In genomic region chr3:139729248-139729647, GRCm38 (mm10) we compare ENCODE assay signal across 23 mouse cellular contexts.
A peak's percentile ranks its signal among the peaks of the same experiment; 100 is the strongest.
DNase-seq lines count a peak whose midpoint lies in the region; ATAC-seq and TF ChIP-seq lines count a peak whose summit lies in the region.
"Had no signal": no experiment of that assay in that cellular context is flagged by ENCODE, and none has a peak within 500 bp of the region (broad histone marks: within the 10 kb centered on the region; RNA-seq: fewer than 3 reads in every experiment).

No protein-coding gene starts in this region.

- H3K4me3 ChIP-seq in kidney, embryonic 16.5 days (ENCODE audit: low read length) = no peak overlapping the region
- H3K4me3 ChIP-seq in kidney, adult 2 months (ENCODE audit: insufficient read depth, low read depth, low read length) = no peak overlapping the region
- H3K4me3 ChIP-seq in neural tube, embryonic 12.5 days = no peak overlapping the region
- H3K4me3 ChIP-seq: embryonic facial prominence, embryonic 15.5 days; erythroblast, embryonic 14.5 days; forebrain, embryonic 10.5 days; gastrocnemius, adult 2 months; heart, embryonic 12.5 days; hindbrain, embryonic 10.5 days had no signal

- H3K9me3 ChIP-seq in kidney, embryonic 16.5 days (ENCODE audit: low read length) = no peaks in the 10 kb centered on the region
- 0 out of 2 replicates have a peak, but pooled peaks cover 7% of the 10 kb centered on the region for H3K9me3 ChIP-seq in neural tube, embryonic 12.5 days
- H3K9me3 ChIP-seq: embryonic facial prominence, embryonic 15.5 days; forebrain, embryonic 10.5 days; G1E; heart, embryonic 12.5 days; hindbrain, embryonic 10.5 days had no signal

- H3K27ac ChIP-seq in kidney, embryonic 16.5 days (ENCODE audit: low read length) = no peak overlapping the region
- H3K27ac ChIP-seq in kidney, adult 2 months (ENCODE audit: insufficient read depth, low read depth, low read length) = no peak overlapping the region
- H3K27ac ChIP-seq in neural tube, embryonic 12.5 days = no peak overlapping the region
- H3K27ac ChIP-seq: embryonic facial prominence, embryonic 15.5 days; forebrain, embryonic 10.5 days; gastrocnemius, adult 2 months; hindbrain, embryonic 10.5 days; hindbrain, embryonic 14.5 days had no signal

- no peak overlapping the region for H3K9ac ChIP-seq in kidney, embryonic 16.5 days (replicated peaks; ENCODE audit: low read length)
- no peak overlapping the region for H3K9ac ChIP-seq in neural tube, embryonic 12.5 days
- H3K9ac ChIP-seq: embryonic facial prominence, embryonic 15.5 days; heart, embryonic 12.5 days; hindbrain, embryonic 14.5 days had no signal

- peak; percentile 59; the same call in 1 of the 2 replicates for ATAC-seq in kidney, embryonic 16.5 days (ENCODE audit: low FRiP score, low TSS enrichment)
- peak; percentile 71 for ATAC-seq in neural tube, embryonic 12.5 days (ENCODE audit: low FRiP score, low read depth)
- ATAC-seq: CD4-positive, CD25-positive, alpha-beta regulatory T cell, adult 4 months; forebrain, embryonic 14.5 days had no signal

- TF ChIP-seq CTCF in kidney, adult 2 months (conservative IDR thresholded peaks at IDR 0.05; ENCODE audit: insufficient read depth, insufficient read length, low read depth, low read length) = no peak

- no peak for TF ChIP-seq POLR2A in kidney, adult 2 months (IDR thresholded peaks at IDR 0.05; ENCODE audit: low read depth, low read length)

- no peaks in the 10 kb centered on the region for H3K4me1 ChIP-seq in kidney, embryonic 16.5 days (ENCODE audit: insufficient read depth, low read length)
- H3K4me1 ChIP-seq in kidney, adult 2 months (ENCODE audit: control insufficient read depth, insufficient read depth, low read length) = no peaks in the 10 kb centered on the region
- no peaks in the 10 kb centered on the region for H3K4me1 ChIP-seq in neural tube, embryonic 12.5 days
- H3K4me1 ChIP-seq: embryonic facial prominence, embryonic 15.5 days; forebrain, embryonic 10.5 days; heart, embryonic 12.5 days; hindbrain, embryonic 10.5 days had no signal

- H3K27me3 ChIP-seq in kidney, embryonic 16.5 days (ENCODE audit: insufficient read depth, low read length) = no peaks in the 10 kb centered on the region
- H3K27me3 ChIP-seq in kidney, adult 2 months (replicated peaks; ENCODE audit: control insufficient read depth, insufficient read depth, low read length) = no peaks in the 10 kb centered on the region
- H3K27me3 ChIP-seq in neural tube, embryonic 12.5 days (replicated peaks) = no peaks in the 10 kb centered on the region
- H3K27me3 ChIP-seq: embryonic facial prominence, embryonic 15.5 days; heart, embryonic 12.5 days had no signal

- no peak overlapping the region for H3K4me2 ChIP-seq in kidney, embryonic 16.5 days (replicated peaks; ENCODE audit: low read depth, low read length)
- no peak overlapping the region for H3K4me2 ChIP-seq in neural tube, embryonic 12.5 days (replicated peaks)
- H3K4me2 ChIP-seq: embryonic facial prominence, embryonic 15.5 days; heart, embryonic 12.5 days; hindbrain, embryonic 14.5 days had no signal

- peak; percentile 12 for DNase-seq in embryo, embryonic 10.5 days (ENCODE audit: low spot score)
- no peak for DNase-seq in embryo, embryonic 10 days (ENCODE audit: low spot score)
- DNase-seq in kidney, adult 2 months = no peak
- no peak for DNase-seq in neural tube, embryonic 10.5 days (ENCODE audit: extremely low spot score, low spot score)
- no peak for DNase-seq in adrenal gland, postnatal 36 days
- DNase-seq: adrenal gland, adult 8-10 months; B cell, adult 2 months; cerebellum, adult 11 months; cerebellum, adult 8-10 months; cerebellum, postnatal 14 days; gastrocnemius, adult 2 months; gastrocnemius, postnatal 25 days had no signal

- no peaks in the 10 kb centered on the region for H3K36me3 ChIP-seq in kidney, embryonic 16.5 days (ENCODE audit: insufficient read depth, low read length)
- H3K36me3 ChIP-seq in kidney, adult 2 months (ENCODE audit: control insufficient read depth, insufficient read depth, low read length) = no peaks in the 10 kb centered on the region
- no peaks in the 10 kb centered on the region for H3K36me3 ChIP-seq in neural tube, embryonic 12.5 days
- H3K36me3 ChIP-seq: embryonic facial prominence, embryonic 15.5 days; forebrain, embryonic 10.5 days; G1E; heart, embryonic 12.5 days; hindbrain, embryonic 10.5 days had no signal

- 32% methylated on average over 5 of the region's 5 CpGs for WGBS in kidney, embryonic 16.5 days
- 34% methylated on average over 5 of the region's 5 CpGs for WGBS in kidney, adult 2 months
- 32% methylated on average over 5 of the region's 5 CpGs for WGBS in neural tube, embryonic 12.5 days
